Mouse (Mus musculus) liver, adult (tissue): ENCODE measurements at regions not wholly inside any gene's neighbourhood (a gene's known extent, or its start where the extent isn't known, plus 50 kb on each side); places are given as distances from the start of the nearest gene placed in this dataset.

Experiments used
- GATA4 ChIP-seq: IDR thresholded peaks from 2 replicates; pipeline ENCODE4 v1.6.1; 2014; ENCODE audit warnings: mild to moderate bottlenecking, low read length; ENCODE audit not compliant: insufficient replicate concordance

DNA sequence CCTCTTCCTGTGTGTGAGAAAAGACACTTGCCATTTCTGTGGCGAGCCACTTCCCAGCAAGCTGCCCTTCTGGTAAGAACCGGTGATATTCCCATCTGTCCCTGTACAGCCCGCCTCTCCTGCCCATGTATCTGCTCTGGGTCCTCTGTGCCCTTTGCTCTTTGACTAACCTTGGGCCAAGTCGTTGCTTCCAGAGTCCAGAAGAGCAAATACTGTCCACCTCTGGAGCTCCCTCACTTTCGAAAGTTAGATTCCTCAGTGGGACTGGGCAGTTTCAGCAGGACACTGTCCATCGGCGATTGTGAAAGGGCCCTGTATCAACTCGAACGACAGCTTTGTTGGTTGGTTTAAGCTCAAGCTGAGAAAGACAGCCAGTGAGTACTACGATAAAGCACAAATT, 246.6 kb downstream of the Cdh26 start:
- TF ChIP-seq GATA4: no peak

DNA sequence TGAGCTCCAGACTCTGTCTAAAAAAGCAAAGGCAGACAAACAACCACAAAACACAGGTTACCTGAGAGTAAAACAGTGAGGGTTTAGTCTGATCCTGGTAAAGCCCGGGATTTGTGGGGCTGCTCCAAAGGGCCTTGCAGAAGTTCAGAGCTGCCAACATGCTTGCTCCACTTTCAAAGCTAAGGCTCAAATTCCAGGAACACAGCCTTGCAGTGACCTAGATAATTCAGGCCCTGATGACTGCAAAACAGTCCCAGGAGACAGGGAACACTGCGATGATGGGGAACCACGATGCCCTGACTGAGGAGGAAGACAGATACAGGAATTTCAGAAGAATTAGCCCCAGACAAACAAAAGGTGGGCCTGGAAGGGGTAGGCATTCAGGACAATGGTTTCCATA, 250.0 kb downstream of the Cdh26 start:
- TF ChIP-seq GATA4: no peak

DNA sequence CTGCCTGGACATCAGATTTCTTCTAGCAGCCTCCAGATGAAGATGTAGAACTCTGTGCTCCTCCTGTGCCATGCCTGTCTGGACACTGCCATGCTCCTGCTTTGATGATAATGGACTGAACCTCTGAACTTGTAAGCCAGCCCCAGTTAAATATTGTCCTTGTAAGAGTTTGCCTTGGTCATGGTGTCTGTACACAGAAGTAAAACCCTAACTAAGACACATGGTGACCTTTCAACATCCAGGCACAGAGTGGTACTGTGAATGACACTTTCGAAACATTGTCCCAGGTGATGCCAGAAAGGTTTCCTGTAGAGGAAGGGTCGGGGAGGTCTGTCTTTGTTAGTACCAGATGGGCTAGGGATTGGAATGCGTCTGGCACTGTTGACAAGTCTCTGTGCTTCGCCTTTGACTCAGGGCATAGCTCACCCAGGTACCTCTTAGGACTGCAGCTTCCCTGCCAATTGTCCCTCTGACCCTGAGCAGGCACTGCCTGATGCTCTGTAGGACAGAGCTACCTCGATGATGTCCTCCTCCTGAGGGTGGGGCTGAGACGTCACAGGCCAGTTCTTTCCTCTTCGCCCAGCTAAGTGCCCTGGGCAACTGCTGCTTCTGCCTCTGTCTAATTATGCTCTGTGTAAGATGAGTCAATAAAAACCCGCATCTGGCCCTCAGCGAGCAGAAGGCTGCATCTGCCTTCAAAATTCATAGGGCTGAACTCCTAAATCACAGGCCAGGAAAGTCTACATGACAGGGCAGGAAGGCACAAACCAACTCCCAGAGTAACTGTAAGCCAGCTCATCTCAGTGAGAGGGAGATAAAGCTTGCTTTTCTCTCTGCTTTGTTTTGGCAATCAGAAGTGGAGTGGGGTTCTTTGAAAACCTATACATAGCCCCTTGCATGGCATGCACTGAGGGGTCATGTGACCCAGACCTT, 254.0 kb downstream of the Cdh26 start:
- no peak for TF ChIP-seq GATA4

DNA sequence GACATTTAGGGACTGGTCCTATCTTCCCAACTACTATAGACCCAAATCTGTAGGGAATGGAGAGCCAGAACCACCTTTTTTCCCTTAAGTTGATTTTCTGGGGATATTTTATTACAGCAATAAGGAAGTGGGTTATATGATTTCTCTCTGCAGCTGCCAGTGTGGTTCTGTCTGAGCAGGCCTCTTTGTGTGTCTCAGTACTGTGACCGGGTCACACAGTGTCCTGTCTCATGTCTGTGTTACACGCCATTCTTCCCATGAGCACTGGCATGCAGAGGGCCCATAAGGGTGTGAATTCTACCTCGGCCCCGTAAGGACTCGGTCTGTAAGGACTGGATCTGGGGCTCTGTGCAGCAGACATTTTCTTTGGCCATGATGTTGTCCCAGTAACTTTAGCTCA, 254.9 kb downstream of the Cdh26 start:
- TF ChIP-seq GATA4: no peak

DNA sequence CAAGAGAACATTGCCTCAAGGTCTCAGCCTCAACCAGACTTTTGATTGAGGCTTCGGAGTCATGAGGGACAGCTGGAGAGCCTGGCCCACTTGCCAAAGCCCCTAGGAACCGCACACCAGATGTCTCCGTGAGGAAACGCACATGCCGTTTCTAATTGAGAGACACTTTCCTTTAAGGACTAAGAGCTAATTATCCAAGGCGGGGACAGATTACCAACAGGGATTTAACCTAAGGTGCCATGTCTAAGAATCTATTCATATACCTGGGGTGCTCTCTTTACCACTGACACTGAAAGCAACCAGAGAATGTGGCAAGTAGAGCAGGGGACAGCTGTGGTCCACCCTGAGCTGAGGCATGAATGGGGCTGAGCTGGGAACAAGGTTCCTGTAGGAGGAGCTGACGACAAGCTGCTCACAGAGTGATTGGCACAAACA, 255.9 kb downstream of the Cdh26 start:
- TF ChIP-seq GATA4: no peak

DNA sequence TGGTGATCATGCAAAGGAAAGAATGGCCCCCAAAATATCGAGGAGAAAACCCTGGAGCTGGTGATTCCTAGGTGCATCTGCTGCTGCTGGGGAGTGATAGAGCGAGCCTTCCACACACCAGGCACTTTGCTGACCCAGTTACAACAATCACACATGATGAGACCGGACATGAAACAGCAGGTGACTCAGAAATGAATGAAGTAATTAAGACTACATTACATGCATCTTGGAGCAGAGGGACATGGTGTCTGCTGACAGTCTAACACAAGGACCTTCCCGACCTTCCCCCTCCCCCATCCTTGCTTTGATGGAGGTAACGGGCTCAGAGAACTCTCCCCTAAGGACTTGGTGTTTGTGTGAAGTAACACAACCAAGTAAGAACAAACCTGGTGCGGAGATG, 258.3 kb downstream of the Cdh26 start:
- no peak for TF ChIP-seq GATA4

DNA sequence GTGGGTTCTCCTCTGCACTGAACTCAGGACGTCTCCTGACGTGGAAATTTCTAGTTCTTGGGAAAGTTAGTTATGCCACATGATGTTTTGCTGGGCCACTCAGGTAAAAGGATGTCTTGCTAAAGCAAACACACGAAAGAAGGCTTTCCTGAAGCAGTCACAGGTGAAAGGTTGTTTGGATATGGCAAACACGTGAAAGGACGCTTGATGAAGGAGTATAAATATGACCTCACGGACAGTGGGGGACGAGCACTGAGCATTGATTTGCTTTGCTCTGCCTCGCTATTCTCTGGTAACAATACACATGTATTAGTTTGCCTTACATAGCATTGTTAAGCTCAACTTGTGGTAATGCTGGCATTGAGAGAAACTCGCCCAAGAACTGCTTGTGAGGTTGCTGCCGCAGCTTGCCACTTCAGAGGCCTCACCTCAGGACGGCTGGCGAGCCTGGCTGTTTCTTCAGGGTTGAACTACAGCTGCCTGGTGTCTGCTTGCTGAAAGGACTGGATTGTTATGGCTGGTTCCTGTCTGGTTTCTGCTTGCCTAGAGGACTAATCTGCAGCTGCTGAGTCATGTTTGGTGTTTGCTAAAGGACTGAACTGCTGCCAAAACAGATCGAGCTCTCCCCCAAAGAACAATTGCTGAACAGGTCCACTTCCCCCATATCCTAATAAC, 261.0 kb downstream of the Cdh26 start:
- TF ChIP-seq GATA4: no peak

DNA sequence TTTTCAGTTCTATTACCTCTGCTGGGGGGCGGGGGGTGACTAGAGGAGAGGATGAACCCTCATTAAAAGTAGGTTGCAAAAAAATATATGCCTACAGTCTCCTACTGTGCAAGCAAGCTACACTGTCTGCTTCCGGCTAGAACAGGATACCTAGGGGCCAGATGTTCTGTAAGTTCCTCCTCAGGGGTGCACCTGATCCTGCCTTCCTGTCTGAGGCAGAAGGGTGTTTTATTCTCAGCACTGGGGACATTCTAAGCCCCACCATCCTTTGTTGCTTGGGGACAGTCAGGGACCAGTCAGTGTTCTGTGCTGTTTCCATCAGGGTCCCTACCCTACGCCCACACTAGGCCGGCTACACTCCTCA, 261.5 kb downstream of the Cdh26 start:
- TF ChIP-seq GATA4: no peak

DNA sequence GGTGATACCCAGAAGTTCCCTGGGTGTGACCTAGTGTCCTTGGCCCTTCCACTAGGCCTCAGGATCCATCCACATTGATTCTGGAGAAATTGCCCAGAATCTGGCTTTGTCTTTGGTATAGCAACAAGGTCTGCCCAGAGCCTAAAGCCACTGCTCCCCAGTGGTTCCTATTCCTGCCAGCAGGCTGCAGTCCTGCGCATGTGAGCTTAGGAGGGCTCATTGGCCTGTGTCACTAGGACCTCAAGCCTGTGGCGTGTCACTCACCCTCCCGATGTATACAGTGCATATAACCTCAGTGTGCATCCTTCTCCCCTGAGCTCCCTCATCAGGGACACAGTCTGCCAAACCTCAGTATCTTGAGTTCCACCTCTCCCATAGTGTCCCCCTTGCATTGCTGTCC, 261.9 kb downstream of the Cdh26 start:
- no peak for TF ChIP-seq GATA4

DNA sequence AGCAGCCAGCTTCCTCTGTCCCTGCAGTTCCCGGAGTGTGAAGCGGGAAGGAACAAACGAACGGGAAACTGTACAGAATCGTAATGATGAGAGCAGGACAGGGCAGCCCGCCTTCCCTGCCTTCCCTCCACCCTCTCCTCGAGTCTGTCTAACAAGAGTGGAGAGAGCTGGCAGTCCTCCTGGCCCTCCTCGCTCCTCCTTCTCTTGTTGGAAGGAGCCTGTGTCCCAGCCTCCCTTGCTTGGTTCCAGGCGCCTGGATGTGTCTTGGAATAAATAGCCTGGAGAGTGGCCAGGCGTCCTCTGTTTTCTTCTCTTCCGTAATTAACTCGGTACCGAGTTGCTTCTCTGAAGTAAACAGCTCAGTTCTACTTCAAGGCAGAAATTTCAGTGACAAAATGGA, 268.3 kb downstream of the Cdh26 start:
- TF ChIP-seq GATA4: no peak

DNA sequence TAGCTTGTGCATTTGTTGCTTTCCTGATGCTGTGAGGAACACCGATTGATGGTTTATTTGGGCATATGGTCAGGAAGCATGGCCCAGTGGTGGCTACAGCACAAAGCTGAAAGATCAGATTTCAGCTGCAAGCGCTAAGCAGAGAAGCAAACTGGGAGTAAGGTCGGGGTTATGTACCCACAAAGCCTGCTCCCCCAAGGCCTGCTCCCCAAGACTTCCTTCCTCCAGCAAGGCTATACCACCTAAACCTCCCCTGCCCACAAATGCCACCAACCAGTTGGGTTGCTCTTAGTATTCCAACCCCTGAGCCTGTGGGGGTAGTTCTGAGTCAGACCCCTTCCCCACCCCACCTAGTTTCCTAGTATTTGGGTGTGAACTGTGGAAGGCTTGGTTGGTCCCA, 270.5 kb downstream of the Cdh26 start:
- TF ChIP-seq GATA4: no peak

DNA sequence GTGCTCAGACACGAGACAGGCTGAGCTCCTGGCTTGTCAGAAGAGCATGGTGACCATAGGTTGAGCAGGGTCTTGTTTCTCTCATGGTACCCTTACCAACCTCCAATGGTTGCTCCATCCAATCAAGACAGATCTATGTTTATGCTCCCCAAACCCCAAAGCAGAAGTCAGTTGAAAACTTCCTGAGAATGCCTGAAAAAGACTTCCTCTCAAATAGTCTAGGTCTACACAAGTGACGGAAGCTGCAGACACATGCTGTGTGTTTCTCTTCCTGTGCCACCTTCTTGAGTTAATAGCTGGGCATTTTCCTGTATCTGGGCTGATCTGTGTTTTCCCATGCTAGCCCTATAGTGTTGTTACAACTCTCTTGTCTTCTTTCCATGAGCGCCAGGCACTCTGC, 274.2 kb downstream of the Cdh26 start:
- TF ChIP-seq GATA4: no peak

DNA sequence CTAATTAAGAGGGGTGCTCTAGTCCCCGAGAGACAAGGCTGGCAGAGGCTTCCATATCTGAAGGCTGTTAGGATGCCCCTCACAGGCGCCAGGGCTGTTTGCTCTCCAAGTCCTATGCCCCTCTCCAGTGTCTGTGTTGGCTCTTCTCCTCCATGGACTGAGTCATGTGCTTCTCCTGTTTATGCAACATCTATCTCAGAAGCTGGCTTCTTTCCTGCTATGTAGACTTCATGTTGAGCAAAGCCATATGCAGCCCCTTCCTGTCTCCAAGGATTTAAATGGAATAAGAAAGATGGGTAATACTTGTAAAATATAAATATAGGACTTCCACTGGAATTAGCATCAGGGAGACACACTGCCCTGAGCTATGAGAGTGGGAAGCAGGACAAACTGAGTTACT, 278.3 kb downstream of the Cdh26 start:
- no peak for TF ChIP-seq GATA4

DNA sequence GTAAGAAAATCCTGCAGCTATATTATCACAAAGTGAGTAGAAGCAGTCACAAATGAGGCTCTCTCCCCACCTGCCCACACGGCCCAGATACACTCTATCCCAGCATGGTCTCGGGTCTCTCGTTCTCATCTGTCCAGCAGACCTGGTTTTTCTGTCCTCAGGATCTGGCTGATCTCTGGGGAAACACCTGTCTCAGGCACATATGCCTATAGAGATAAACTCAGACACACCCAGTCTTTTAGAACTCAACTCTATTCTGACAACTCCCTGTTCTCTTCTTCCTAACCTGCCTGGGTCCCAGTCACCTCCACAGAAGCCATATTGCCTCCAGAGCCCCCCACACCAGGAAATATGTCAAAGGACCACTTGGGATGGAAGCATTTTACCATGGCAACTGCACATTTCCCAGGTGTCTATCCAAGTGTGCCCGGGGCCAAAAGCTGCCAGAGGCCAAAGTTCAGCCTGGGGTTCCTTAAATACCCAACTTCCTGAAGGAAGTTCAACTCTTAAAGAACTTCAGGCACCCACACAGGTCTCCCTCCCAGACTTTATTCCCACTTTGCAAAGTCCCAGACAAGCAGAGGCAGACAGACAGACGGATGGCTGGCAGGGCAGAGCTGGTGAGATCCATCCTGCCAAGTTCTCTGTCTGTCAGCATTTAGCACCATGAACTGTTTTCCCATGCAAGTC, 279.0 kb downstream of the Cdh26 start:
- no peak for TF ChIP-seq GATA4

DNA sequence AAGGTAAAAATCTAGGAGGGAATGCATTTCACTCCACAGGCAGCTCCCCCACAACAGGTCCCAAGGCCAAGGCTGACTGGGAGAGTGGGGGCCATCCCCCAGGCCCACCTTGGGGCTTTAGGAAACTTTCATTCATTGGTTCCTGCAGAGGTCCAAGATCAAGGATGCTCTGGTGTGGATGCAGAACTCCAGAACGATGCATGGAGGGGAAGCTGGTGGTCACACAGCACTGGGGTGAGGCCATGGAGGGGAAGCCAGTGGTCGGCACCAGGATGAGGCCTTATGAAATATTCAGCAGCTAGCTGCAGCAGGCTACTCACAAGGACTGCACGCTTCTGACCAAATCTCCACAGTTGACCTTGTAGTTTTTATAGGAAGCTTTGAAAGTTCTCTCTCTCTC, 279.7 kb downstream of the Cdh26 start:
- TF ChIP-seq GATA4: no peak

DNA sequence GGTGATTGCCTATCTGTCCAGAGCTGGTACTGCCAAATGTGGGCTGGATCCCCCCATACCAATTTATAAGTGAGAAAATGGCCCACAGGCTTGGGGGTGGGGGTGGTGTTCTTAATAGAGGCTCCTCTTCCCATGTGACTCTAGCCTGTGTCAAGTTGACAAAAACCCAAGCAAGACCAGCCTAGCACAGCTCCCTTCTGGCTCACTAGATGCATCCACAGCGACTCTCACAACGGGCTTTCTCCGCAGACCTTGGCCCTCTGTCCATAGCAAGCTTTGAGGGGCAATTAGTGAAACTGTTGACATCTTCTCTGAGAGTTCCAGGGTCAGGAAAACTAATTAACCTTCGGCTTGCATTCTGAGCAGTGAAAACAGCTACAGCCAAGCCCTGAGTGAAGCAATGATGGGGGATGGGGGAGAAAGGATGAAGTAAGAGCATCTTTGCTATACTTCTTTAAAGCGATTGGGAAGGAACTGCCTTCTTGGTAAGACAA, 281.3 kb downstream of the Cdh26 start:
- TF ChIP-seq GATA4: no peak

DNA sequence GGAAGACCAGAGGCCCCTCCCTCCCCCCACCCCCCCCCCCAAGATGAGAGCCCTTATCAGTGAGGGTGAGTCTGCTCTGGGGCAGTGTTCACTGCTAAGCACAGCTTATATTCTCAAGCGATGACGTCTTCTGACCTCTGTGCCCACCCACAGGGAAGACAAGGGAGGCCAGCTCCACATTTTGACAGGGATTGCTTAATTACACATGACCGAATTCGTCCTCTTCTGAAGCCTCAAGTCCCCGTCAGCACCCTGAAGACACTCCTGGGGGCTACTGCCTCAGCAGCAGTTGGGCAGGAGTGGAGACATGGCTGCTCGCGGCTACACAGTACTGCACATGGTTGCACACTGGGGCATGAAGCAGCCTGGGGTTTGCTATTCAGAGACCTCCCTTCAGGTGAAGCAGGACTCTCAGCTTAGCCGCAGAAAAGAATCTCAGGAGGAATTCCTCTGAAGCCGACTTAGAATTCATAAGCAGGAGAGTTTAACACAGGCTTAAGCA, 282.1 kb downstream of the Cdh26 start:
- TF ChIP-seq GATA4: no peak
